Mouse (Mus musculus): Measurements from ENCODE around the gene Usp44.
A peak's percentile ranks its signal among the peaks of the same experiment; 100 is the strongest.
"Not testable (repeated sequence)": the region's sequence is repeated elsewhere in the genome, so short reads cannot be mapped to it uniquely, and the experiment has no call there.

Gene Usp44

GRCm38 (mm10) chr10:93830931-93831729 is at the start of gene Usp44:
Gene Usp44 (plus strand): TSS chr10:93831555.
- no peak for DNase-seq (ENCODE audit: low read depth)

- DNase-seq (ENCODE audit: low read depth) = no peak
These were observed 47.9 kb upstream of the Usp44 start for GRCm38 (mm10) chr10:93783216-93784013.

- DNase-seq (ENCODE audit: low read depth) = no peak
These were observed 31.5 kb upstream of the Usp44 start for GRCm38 (mm10) chr10:93799711-93800362.

- no peak for DNase-seq (ENCODE audit: low read depth)
These were observed 31.0 kb upstream of the Usp44 start for GRCm38 (mm10) chr10:93800363-93800722.

DNA sequence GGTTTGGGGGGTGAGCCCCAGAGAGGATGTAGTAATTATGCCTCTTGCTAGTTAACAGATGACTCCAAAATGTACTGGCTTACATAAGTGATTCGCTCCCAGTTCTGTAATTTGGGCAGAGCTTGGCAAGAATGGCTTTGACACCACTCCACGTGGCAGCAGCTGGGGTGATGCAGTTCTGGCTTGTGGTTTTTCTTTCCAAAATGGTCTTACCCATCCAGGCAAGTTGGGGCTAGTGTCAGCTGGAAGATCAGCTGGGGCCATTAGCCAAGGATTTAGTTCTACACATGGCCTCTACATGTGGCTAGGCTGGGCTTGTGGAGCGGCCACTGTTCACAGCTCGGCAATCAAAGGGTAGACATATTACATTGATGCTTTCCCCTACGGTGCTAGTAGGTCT is 30.5 kb upstream of the Usp44 start:
- no peak for DNase-seq (ENCODE audit: low read depth)

- DNase-seq (ENCODE audit: low read depth) = no peak
These were observed 28.2 kb upstream of the Usp44 start for GRCm38 (mm10) chr10:93803199-93803598.

- not testable (repeated sequence) for DNase-seq (ENCODE audit: low read depth)
These were observed 21.9 kb upstream of the Usp44 start for GRCm38 (mm10) chr10:93809438-93809837.

GRCm38 (mm10) chr10:93810590-93811185 is 20.7 kb upstream of the Usp44 start:
- DNase-seq (ENCODE audit: low read depth) = no peak

GRCm38 (mm10) chr10:93812098-93812497 is 19.3 kb upstream of the Usp44 start:
- DNase-seq (ENCODE audit: low read depth) = no peak

GRCm38 (mm10) chr10:93812774-93813415 is 18.5 kb upstream of the Usp44 start:
- no peak for DNase-seq (ENCODE audit: low read depth)

DNA sequence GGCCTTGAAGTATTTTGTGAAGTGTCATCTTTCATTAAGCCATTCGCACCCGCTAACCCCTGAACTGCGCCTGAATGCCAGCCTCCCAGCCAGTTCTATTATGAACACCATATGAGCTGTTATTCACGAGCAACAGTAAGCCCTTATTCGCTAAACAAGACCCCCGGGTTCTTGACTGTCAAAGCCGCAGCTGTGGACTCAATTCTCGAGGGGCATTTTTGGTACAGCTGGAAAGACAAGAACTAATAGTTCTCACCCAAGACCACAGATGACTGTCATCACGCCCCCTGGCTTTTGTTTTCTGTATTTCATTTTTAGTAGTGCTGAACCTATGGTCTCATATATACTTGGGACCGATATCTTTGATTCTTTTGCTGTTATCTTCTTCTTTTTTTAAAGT is 17.6 kb upstream of the Usp44 start:
- no peak for DNase-seq (ENCODE audit: low read depth)

- DNase-seq (ENCODE audit: low read depth) = peak; percentile 75
These were observed 12.7 kb upstream of the Usp44 start for GRCm38 (mm10) chr10:93818661-93819060.

DNA sequence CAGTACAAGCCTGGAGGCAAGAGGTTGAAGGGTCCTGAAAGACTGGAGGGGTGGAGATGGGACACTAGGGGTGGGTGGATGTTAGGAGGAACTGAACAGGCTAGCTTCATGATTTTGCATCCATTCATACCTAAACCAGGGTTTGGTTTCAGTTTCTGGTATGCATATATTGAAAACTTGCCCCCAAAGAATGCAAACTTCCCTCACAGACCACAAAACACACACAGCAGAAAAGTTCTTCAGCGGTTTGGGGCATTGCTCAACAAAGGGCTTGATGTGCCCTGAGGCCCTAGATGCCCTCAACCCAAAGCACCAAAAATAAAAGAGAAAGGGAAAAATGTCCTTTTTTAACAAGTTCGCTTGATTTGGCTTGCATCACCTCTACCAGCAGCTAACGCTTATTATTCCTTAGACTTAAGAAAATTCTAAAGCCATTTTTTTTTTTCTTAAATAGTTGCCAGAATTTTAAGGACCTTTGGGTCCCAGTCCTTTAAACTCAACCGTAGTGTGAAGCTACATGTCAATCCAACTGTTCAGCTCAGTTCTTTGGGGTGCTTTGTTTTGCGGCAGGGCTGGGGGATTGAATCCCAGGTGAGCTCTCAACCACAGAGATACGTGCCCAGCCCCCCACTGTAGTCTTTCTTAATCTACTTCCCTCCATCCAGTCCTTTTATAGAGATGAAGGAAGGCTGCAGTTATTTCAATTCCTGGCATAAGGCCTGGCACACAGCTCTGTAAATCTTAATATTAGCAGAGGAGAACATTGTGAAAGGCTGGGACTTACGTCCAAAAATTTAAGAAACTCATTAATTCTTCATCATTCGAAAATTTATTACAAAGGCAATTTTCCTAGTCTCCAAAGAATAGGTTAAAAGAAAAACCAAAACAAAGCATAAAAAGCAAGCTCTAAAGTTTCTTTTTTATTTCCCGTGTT is 1.2 kb upstream of the Usp44 start:
- no peak for DNase-seq (ENCODE audit: low read depth)

DNA sequence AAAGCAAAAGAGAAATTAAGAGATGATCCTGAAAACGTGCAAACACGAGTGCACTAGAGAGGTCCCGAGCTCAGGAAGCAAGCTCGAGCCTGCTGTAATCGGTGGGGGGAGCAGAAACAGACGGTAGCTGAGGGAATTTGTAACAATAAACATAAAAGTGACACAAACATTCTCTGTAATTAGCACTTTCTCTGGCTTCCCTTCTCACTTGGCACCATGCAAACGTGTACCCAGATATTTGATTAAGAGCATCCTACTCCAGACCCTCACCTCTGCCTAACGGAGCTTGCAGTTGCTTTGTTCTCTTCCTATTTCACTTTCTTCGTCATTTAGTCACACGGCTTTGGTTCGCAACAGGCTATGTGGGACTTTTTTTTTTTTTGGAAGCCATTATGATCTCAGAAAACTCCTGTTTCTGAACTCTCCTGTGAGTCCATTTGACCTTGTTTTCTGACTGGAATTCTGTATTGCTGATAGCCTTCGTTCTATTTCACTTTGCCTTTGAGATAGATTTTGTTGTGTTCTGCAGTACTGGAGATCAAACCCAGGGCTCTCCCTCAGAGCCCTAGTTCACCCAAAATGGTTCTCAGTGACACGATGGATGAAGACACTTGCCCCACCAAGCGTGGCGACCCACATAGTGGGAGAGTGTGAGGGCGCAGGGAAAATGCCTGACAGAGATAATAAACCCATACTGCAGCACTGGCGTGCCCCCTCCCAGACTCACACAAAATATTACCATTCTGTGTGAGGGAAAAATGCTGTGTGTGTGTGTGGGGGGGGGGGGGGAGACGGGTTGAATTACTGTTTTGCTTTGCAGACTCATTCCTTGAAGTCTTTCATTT is 597 bp downstream of the Usp44 start:
- DNase-seq (ENCODE audit: low read depth) = no peak

GRCm38 (mm10) chr10:93832811-93833210 is 1.5 kb downstream of the Usp44 start:
- no peak for DNase-seq (ENCODE audit: low read depth)

GRCm38 (mm10) chr10:93833370-93833698 is 2.0 kb downstream of the Usp44 start:
- no peak for DNase-seq (ENCODE audit: low read depth)

DNA sequence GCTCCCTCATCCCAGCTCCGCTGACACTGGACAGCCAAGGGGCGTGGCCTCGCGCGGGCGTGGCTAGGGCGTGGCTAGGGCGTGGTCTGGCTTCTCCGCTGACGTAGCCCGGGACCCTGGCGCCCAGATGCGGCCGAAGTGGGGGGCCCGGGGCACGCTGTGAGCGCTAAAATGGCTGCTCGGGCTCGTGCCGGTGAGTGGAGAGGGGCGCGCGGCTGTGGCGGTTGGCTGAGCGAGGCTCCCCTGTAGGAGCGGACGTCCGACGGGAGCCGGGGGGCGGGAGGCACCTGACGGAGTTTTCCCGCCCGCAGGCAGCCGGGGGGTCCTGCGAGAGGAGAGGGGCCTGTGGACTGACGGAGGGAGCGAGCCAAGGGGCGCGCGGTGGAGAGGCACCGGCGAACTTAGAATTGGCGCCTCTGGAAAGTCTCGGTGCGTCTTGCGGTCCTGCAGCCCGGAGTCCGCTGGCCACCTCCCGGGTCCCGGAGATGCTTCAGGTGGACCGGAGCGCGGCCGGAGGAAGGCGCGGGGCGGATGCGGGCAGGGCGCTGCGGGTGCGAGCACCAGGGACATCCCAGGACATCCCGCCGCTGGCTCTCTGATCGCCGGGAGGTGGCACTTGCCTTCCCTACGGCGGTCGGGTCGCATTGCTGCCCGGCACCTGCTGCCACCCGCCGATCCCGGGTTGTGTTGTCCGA is 2.5 kb downstream of the Usp44 start:
- DNase-seq (ENCODE audit: low read depth) = peak; percentile 39

DNA sequence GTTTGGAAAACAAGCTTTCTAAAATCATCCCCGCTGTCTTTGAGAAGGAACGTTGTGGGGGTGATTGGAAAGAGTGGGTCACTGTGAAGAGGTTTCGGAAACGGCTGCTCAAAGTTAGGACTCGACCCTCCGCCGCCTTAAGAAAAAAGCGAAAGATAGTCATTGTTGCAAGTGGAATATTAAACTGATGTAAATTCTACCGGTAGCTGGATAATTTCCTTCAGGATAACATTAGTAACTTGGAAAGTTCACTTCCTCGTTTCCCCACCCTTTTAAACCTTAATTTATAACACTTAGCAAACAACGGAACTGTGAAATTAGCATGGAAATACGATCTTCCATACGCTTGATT is 3.0 kb downstream of the Usp44 start:
- no peak for DNase-seq (ENCODE audit: low read depth)

DNA sequence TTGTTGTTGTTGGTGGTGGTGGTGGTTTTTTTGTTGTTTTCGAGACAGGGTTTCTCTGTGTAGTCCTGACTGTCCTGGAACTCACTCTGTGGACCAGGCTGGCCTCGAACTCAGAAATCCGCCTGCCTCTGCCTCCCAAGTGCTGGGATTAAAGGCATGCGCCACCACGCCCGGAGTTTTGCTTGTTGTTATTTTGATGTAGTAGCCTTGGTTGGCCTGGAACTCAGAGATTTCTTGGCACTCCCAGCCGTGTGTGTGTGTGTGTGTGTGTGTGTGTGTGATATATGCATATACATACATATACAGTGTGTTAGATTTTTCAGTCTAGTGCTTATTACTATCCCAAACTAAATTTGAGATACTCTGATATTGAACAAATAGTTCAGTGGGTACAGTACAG is 3.8 kb downstream of the Usp44 start:
- DNase-seq (ENCODE audit: low read depth) = not testable (repeated sequence)
